Mouse (Mus musculus): ENCODE data around the gene Tubb3.
"Not testable (repeated sequence)": the region's sequence is repeated elsewhere in the genome, so short reads cannot be mapped to it uniquely, and the experiment has no call there.

The Tubb3 gene

GRCm38 (mm10) chr8:123432381-123432780, 21.2 kb downstream of the Tubb3 start:
- DNase-seq = no peak

DNA sequence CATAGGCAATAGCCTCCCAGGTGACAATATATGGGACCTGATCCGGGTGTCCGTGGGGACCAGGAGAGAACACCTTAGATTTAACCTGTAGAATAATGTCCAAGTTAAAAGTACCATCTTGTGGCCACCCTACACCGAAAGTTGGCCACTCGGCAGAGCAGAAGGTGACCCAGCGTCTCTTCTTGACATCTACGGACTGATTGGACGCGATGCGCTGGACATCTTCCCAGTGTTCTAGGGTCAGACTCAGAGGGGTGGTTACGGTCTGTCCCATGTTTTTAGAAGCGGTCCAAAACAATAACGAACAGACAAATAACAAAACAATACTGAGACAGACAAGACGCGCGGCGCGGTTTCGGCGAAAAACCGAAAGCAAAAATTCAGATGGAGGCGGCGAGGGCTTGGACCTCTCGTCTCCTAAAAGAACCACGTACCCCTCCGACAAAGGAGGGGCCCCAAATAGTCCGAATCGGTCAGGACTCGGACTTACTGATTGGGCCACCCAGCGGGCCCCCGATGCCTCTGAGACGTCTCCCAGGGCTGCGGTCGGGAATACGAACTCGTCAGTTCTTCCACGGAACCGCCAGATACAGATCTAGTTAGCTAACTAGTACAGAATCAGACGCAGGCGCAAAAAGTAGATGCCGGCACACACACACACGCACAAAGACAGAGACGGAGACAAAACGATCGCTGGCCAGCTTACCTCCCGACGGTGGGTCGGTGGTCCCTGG, 22.2 kb downstream of the Tubb3 start:
- DNase-seq = not testable (repeated sequence)

DNA sequence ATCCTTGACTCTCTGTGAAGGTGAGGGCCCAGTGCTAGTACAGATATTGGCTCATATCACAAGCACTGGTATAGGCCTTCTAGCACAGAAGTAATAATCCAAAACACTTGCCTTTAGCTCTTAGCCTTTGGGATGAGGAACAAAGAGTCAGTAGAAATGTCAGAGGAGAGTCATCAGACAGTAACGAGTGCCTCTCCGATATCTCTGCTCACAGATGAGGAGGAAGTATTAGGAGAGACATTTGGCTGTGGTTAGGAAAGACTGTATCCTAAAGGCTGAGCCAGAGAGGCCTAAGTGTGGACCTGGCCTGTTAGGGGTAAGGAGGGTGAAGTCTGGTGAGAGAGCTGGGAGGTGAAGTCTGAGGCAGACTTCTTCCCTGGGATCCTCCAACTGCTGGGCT, 30.6 kb downstream of the Tubb3 start:
- no peak for DNase-seq

DNA sequence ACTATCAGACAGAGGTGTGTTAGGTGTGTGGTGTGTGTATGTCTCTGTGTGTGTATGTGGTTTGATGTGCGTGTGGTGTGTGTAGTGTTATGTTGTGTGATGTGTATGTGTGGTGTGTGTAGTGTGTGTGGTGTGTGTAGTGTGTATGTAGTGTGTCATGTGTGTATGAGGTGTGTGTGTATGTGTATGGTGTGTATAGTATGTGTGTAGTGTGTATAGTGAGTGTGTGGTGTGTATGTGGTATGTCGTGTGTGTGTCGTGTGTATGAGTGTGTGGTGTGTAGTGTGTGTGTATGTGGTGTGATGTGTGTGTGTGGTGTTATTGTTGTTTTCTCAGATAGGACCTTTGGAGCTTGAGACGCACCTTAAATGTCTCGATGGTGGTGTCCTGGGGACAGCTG, 31.1 kb downstream of the Tubb3 start:
- no peak for DNase-seq

GRCm38 (mm10) chr8:123442871-123443575, 31.8 kb downstream of the Tubb3 start:
- DNase-seq = peak; percentile 80 to 84

DNA sequence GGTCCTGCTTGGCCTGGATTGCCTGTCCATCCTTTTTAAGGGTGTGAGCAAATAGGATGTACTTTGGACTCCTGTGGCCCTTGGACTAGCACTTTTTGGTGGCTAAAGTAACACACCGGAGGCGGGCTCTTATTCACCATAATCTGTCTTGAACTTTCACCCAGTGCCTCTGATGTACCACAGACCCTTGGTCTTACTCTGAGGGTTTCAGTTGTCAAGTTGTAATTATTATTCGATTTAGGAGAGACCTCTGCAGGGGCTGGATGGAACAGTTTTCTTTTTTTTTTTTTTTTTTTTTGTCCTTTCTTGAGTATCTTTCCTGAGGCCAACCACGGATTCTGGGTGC, 32.3 kb downstream of the Tubb3 start:
- DNase-seq = no peak

DNA sequence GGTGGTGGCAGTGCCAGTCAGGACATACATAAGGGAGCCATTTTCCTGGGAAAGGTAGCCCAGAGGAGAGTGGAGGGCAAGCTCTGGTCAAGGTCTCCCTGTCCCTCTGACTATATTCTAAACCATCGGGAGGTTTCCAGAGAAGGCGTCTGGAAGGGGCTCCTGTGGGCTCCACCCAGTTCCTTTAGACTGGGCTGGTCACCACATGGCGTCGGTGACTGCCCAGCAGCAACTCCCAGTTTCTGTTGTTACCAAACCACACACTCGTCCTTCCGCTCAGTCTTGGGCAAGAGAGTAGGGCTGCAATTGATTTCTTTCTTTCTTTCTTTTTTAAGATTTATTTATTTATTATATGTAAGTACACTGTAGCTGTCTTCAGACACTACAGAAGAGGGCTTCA, 32.9 kb downstream of the Tubb3 start:
- no peak for DNase-seq

DNA sequence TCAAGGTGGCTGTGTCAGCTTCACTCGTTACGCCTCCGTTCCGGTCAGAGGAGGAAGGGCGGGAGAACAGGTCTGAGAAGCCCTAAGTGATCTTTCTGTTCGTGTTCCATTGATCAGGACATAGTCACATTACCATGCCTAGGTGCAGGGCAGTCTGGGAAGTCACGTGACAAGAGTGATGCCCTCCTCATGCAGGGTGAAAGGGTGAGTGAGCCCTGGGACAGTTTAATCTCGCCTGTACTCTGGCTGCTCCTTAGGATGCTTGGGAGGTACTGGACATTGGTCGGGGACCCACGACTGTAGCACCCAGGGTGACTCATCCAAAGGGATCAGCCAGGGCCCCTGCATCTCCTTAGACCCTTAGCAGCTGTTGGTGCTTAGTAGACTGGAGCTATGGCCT, 34.8 kb downstream of the Tubb3 start:
- no peak for DNase-seq

DNA sequence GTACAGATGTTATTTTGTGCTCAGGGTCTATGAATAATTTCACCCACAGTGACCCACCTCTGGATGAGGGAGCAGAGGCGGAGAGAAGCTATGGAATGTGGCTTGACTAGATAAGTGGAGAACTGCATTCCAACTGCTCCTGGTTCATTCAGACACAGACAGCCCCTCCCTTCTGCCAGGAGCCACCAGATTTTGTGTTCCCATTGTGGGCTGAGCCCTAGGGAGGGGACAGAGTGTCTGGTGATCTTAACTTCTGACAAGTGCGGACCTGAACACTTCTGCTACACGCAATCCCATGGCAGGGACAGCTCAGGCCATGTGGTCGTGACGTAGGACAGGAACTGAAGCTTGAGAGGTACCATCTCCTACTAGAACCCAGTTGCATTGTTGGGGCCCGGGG, 35.6 kb downstream of the Tubb3 start:
- DNase-seq = no peak

DNA sequence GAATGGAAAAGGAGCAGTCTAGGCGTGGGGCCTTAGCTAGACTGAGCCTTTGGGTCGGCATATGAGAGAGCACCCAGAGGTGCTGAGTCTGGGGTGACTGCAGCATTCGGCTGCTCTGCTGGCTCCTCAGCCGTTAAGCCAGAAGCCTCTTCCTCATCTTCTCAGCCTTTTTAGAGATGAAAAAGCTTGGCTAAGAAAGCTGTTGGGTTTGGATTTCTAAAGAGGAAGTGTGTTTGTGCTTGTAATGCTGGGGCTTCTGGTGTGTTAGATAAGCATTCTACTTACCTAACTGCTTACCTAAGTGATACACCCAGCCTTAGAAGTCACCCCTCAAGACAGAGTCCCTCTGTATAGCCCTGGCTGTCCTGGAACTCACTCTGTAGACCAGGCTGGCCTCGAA, 39.6 kb downstream of the Tubb3 start:
- DNase-seq = no peak

- DNase-seq = not testable (repeated sequence)
Observed at GRCm38 (mm10) chr8:123451747-123452146, 40.5 kb downstream of the Tubb3 start.

DNA sequence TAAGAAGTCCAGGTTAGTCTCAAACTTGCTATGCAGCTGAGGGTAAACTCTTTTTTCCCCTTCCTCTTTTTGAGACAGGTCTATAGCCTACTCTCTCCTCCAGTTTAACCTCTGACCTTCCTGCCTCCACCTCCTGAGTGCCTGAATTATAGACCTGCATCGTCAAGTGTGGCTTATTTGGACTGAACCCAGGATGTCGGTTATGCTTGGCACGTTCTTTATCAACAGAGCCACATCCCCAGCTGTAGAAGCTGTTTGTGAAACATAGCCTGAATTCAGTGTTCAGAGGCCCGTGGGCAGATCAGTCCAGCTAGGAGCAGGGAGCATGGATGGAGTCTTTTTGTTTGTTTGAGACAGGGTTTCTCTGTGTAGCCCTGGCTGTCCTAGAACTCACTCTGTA, 40.9 kb downstream of the Tubb3 start:
- DNase-seq = no peak

- DNase-seq = no peak
Observed at GRCm38 (mm10) chr8:123453291-123453690, 42.1 kb downstream of the Tubb3 start.

DNA sequence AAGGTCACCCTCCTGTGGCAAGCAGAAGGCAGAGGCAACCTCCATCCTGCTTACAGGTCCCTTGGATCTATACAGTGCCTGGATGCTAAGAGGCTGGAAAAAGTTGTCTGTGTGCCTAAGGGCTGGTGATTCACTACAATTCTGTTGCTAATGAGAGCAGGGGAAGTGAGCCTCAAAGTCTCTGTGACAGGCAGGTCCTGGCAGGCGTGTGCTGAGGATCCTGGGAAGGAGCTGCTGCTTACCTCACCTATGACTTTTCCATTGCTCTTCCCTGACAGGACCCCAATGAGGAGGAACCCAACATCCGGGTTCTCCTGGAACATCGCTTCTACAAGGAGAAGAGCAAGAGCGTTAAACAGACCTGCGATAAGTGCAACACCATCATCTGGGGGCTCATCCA, 42.7 kb downstream of the Tubb3 start:
- no peak for DNase-seq

DNA sequence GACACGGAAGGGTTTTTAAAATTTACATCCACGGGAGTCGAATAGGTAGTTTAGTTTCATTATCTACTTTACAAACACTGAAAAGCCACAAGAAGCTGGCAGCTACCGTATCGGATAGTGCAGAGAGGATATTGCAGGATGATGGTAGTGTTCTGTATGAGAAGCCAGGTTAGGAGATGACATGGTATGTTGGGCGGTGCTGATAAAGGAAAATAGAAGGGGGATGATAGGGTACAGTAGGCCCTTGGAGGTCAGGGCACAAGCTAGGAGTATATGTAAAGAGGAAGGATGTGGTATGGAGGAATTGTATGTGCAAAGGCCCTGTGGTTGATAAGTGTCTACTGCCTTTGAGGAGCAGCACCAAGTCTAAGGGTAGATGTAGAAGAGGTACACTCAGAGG, 43.3 kb downstream of the Tubb3 start:
- DNase-seq = no peak

- no peak for DNase-seq
Observed at GRCm38 (mm10) chr8:123463651-123464050, 52.4 kb downstream of the Tubb3 start.

GRCm38 (mm10) chr8:123467476-123467875, 56.3 kb downstream of the Tubb3 start:
- DNase-seq = no peak
